Mouse (Mus musculus): ENCODE measurements around the gene Mob4.
"Not testable (repeated sequence)": the region's sequence is repeated elsewhere in the genome, so short reads cannot be mapped to it uniquely, and the experiment has no call there.

The Mob4 gene

DNA sequence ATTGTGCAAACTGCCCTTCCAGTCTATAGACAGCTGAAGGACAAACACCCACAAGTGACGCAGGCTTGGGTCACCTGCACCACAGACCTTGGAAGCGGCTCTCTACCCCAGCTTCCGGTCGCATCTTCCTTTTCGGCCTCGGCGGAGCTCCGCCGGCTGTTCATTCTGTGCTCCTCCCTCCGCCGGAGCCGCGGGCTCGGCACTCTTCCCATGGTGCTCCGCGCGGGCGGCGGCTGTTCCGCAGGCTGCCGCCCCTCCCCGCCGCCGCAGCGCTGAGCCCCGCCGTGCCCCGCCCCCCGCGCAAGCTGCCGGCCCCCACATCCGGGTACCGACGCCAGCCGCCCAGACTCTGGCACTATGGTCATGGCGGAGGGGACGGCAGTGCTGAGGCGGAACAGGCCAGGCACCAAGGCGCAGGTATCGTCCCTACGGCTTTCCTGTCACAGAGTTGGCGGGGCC lies at the start of gene Mob4:
TSS of gene Mob4 (plus strand) at position 289 of the 459 bp plus-strand sequence.
- peak; percentile 90 for DNase-seq

DNA sequence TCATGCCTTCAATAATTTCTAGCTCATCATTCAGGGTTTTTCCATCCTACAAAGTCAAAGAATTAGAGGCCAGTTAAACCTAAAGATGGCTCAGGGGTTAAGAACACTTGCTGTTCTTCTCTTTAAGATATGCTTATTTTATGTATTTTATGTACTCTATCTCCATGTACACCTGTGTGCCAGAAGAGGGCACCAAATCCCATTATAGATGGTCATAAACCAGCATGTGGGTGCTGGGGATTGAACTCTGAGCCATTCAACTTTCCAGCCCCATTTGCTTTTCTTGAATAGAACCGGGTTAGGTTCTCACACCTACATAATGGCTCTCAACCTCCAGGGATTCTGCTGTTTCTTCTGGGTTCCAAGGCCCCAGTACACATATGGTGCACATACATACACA lies 48.9 kb upstream of the Mob4 start:
- DNase-seq = no peak

GRCm38 (mm10) chr1:55085781-55086366 lies 45.2 kb upstream of the Mob4 start:
- DNase-seq = no peak

- DNase-seq = peak; percentile 9
Observed at GRCm38 (mm10) chr1:55086868-55087400, 44.1 kb upstream of the Mob4 start.

DNA sequence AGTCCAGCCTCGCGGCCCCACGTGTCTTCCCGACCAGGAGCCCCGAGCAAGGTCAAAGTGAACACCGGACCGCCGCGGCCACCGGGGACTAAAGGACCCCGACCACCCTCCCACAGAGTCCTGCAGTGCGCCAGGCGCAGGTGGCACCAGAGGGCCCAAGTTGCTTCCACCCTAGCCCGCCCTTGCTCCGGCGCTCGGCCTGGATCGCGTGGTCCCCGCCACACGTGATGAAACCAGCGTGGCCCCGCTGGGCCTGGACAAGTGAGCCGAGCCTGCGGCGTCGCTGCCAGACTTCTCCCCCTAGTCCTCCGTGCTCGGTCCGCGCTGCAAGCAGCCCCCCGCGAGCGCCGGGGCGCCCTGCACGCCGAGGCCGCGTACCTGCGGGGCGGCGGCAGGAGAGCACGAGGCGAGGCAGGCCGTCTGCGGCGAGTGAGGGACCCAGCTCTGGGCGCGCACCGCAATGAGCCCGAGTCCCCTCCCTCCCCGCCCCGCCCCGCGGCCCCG lies 43.6 kb upstream of the Mob4 start:
- no peak for DNase-seq

DNA sequence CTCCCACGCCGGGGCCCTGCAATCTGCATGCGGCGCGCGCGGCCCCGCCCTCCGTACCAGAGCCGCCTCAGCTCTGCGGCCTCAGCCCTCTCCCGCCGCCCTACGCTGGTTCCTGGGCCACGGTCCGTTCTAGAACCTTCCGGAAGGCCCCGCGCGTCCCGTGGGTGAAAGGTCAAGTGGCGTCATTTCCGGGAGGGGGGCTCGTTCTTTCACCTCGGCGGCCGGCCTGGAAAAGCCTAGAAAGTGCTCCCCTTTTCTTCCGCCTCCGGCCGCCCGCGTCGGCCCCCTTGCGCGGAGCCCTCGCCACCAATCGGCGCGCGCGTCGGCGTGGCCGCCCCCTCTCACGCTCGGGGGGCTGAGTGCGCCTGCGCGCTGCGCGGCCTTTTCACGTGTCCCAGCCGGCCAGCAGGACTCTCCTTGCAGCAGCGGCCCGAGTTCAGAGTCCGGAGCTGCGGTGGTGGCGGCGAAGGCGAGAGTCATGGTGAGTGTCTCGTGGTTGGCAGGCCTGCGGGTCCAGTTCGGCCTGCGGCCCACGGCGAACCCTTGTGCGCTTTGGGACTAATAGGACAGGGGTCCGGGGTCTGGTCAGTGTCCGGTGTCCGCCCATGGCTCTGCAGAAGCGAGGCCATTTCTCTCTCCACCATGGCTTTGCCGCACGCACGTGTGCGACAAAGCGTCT lies 43.0 kb upstream of the Mob4 start, which contains the start of the genes Hspe1 and Hspd1:
TSS of gene Hspe1 (plus strand) at position 201 of the 679 bp plus-strand sequence.
TSS of gene Hspd1 (minus strand) at position 312 of the 679 bp plus-strand sequence.
- peak; percentile 98 for DNase-seq

- DNase-seq = no peak
Observed at GRCm38 (mm10) chr1:55088611-55089497, 42.2 kb upstream of the Mob4 start.

- DNase-seq = no peak
Observed at GRCm38 (mm10) chr1:55089498-55090064, 41.5 kb upstream of the Mob4 start.

- no peak for DNase-seq
Observed at GRCm38 (mm10) chr1:55092056-55092455, 39.0 kb upstream of the Mob4 start.

GRCm38 (mm10) chr1:55092469-55092868 lies 38.6 kb upstream of the Mob4 start:
- DNase-seq = no peak

GRCm38 (mm10) chr1:55106919-55107585 lies 24.0 kb upstream of the Mob4 start:
- no peak for DNase-seq

- no peak for DNase-seq
Observed at GRCm38 (mm10) chr1:55107644-55108043, 23.4 kb upstream of the Mob4 start.

DNA sequence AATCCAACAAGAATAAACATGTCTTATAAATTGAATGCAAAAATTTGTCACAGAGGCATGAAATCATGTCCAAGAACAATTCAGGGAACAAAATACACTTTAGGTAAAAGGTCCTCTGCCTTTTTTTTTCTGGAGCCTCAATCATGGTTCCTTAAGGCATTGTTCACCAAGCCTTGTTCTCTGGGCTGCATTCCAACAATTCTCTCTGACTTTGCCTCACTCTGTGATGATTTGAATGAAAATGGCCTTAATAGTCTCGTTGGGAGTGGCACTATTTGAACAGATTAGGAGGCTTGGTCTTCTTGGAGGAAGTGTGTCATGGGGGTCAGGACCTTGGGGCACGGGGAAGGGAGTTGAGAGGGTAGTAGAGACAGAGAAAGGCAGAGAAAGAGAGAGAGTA lies 22.6 kb upstream of the Mob4 start:
- no peak for DNase-seq

- DNase-seq = no peak
Observed at GRCm38 (mm10) chr1:55109066-55109766, 21.8 kb upstream of the Mob4 start.

DNA sequence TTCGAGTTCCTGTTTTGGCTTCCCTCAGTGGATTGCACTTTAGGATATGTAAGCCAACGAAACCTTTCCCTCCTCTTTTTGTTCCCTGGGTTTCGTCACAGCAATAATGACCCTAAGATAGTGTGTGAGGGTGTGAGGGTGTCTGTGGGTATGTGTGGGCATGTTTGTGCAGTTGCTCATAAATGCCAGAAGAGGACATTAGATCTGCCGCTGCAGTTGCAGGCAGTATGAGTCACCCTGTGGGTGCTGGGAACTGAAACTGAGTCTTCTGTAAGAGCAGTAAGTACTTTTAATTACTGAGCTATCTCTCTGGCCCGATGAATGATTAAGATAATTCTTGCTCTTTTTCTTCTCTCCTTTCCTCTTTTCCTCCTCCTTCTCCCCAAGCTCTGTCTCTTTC lies 8.0 kb upstream of the Mob4 start:
- DNase-seq = no peak

DNA sequence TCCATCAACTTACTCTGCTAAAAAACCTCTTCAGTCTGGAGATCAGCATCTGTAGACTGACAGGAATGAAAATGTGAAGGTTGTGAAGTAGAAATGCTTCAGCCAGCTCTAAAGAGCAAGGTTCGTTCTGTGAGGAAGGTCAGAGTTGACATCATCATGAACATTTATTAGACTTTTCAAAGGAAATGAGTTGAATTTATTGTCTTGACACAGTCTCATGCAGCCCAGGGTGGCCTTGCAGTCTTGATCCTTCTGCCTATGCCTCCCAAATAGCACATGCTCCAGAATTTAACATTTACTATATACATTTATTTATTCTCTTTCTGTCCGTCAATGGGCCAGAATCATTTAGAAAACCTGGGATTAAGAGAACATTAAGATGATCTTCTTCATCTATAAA lies 7.5 kb upstream of the Mob4 start:
- no peak for DNase-seq

GRCm38 (mm10) chr1:55124136-55124535 lies 6.9 kb upstream of the Mob4 start:
- DNase-seq = not testable (repeated sequence)

- DNase-seq = no peak
Observed at GRCm38 (mm10) chr1:55129716-55130115, 1.3 kb upstream of the Mob4 start.

- no peak for DNase-seq
Observed at GRCm38 (mm10) chr1:55130190-55130916, 678 bp upstream of the Mob4 start.

DNA sequence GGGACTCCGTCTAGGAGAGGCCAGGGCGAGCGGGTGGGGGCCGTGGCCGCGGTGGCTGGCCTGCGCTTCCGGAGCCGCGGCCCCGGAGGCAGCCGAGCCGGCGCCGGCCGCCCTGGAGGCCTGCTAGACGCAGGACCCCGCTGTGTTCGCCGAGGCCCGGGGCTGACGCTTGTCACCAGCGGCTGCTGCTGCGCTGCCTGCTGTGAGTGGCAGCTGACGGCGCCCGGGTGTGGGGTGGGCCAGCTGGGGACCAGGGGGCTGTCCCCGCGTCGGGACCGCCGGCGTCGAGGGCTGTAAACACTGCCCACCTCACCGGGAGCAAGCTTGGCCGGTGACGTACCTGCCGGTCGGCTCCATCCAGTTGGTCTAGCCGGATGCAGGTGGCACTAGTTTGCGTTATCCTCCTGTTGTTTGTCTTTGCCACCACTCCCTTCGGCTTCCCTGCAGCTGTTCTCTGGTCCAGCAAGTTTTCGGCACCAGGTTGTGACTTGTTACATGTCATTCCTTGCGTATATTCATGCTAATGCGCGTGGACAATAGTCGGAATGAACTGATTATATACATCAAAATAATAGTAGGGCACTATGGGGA lies 488 bp downstream of the Mob4 start:
- DNase-seq = no peak
